Mouse (Mus musculus): Measurements from ENCODE around the gene Chchd6. TPM values are rescaled to one million over a fixed set of nuclear protein-coding genes. Genes with fewer than 3 reads are reported as not detected.

Chchd6 gene
- total RNA-seq, 2 experiments from 2014 or later: 75.9 to 79.0 TPM

- intact Hi-C loops (cut with DNase I): no loop called here
- H3K27ac ChIP-seq: no peak overlapping the region
- no peak for DNase-seq (ENCODE audit: extremely low spot score in 1 of 2, low spot score in 2 of 2)
- no peak overlapping the region for H3K4me3 ChIP-seq
- TF ChIP-seq CTCF (IDR thresholded peaks at IDR 0.05): no peak
Measured at GRCm38 (mm10) chr6:89430749-89431148, 164.7 kb downstream of the Chchd6 start.

- H3K4me3 ChIP-seq: no peak overlapping the region
- no peak for DNase-seq (ENCODE audit: extremely low spot score in 1 of 2, low spot score in 2 of 2)
- H3K27ac ChIP-seq: no peak overlapping the region
- TF ChIP-seq CTCF (IDR thresholded peaks at IDR 0.05): no peak
- intact Hi-C loops (cut with DNase I): no loop called here
Measured at GRCm38 (mm10) chr6:89428661-89429375, 166.6 kb downstream of the Chchd6 start.

DNA sequence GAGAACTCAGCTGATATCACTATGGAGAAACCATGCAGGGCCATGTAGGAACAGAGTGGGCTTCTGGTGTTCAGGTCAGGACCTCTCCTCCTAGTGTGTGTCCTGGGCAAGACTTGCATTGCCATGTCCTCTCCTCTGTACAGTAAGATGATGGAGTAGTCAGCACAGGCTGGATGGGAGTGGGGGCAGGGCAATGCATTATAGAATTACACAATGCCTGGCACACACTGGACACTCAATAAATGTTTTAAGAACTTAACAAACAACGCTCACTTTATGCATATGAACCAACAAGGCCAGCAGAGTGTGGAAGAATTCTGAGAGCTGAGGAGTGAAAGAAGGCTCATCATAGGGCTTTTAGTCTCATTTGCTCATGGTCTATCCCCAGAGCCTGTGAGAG lies 171.0 kb downstream of the Chchd6 start:
- intact Hi-C loops (cut with DNase I): no loop called here
- Histone ChIP-seq H3K27ac (no peak overlapping the region), H3K4me3 (no peak overlapping the region)
- TF ChIP-seq CTCF (IDR thresholded peaks at IDR 0.05): no peak
- DNase-seq (ENCODE audit: extremely low spot score in 1 of 2, low spot score in 2 of 2): no peak

DNA sequence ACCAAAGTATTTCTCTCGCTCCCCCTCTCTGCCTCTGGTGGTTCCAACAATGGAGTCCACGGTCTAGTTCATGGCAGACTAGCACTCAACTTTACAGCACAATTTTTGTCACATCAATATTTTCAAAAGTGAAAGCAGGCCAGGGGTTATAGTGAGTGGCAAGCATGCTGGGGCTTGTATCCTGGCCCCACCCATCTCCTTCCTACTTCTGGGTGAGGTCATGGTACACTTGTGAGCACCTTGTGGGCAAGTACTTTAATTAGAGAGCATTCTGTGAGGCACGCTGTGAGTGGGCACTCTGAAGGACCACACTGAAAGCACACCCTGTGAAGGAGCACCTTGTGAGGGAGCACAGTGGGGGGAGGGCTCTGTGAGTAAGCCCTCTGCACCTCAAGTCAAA lies 172.8 kb downstream of the Chchd6 start:
- no peak for DNase-seq (ENCODE audit: extremely low spot score in 1 of 2, low spot score in 2 of 2)
- intact Hi-C loops (cut with DNase I): no loop called here
- no peak for TF ChIP-seq CTCF (IDR thresholded peaks at IDR 0.05)
- Histone ChIP-seq H3K27ac (no peak overlapping the region), H3K4me3 (no peak overlapping the region)

DNA sequence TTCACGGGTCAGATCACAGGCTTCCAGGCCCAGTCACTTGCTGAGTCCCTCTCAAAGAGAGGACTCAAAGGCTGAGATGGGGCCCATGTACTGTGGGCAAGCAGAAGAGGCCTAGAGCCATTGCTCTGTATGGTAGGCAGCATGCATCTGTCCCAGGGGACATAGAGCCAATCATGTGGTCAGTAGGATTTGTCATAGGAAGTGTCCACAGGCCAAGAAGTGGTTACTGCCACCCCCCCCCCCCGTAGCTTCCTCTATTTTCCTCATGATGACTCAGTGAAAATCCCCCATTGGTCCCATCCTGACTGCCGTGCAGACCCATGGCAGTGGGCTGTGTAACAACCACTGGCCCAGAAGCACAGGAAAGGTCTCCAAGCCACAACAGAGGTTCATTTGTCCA lies 173.5 kb downstream of the Chchd6 start:
- Histone ChIP-seq H3K27ac (no peak overlapping the region), H3K4me3 (no peak overlapping the region)
- DNase-seq (ENCODE audit: extremely low spot score in 1 of 2, low spot score in 2 of 2): no peak
- no peak for TF ChIP-seq CTCF (IDR thresholded peaks at IDR 0.05)
- intact Hi-C loops (cut with DNase I): no loop called here

GRCm38 (mm10) chr6:89421503-89421902 lies 173.9 kb downstream of the Chchd6 start:
- TF ChIP-seq CTCF (IDR thresholded peaks at IDR 0.05): no peak
- intact Hi-C loops (cut with DNase I): no loop called here
- H3K27ac ChIP-seq: no peak overlapping the region
- no peak overlapping the region for H3K4me3 ChIP-seq
- DNase-seq (ENCODE audit: extremely low spot score in 1 of 2, low spot score in 2 of 2): no peak

- Histone ChIP-seq H3K4me3 (no peak overlapping the region), H3K27ac (no peak overlapping the region)
- intact Hi-C loops (cut with DNase I): no loop called here
- no peak for DNase-seq (ENCODE audit: extremely low spot score in 1 of 2, low spot score in 2 of 2)
- no peak for TF ChIP-seq CTCF (IDR thresholded peaks at IDR 0.05)
Measured at GRCm38 (mm10) chr6:89420756-89421155, 174.7 kb downstream of the Chchd6 start.

DNA sequence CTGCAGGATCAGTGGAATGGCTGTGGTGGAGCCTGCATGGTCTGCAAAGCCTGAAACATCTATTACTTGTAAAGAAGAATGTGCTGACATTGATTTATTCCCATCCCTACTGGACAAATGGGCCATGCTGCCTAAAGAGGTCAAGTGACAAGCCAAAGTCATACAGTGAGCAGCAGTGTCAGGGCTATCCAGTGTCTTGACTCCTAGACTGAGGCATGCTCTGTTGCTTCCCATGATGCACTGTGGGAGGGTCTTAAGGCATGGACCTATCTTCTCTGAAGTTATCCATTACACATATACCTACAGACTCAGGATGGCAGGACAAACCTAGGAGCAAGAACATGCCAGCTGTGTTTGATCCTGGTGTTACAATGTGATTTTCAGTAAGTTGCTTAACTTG lies 175.3 kb downstream of the Chchd6 start:
- no peak for TF ChIP-seq CTCF (IDR thresholded peaks at IDR 0.05)
- Histone ChIP-seq H3K4me3 (no peak overlapping the region), H3K27ac (no peak overlapping the region)
- intact Hi-C loops (cut with DNase I): no loop called here
- DNase-seq (ENCODE audit: extremely low spot score in 1 of 2, low spot score in 2 of 2): no peak

DNA sequence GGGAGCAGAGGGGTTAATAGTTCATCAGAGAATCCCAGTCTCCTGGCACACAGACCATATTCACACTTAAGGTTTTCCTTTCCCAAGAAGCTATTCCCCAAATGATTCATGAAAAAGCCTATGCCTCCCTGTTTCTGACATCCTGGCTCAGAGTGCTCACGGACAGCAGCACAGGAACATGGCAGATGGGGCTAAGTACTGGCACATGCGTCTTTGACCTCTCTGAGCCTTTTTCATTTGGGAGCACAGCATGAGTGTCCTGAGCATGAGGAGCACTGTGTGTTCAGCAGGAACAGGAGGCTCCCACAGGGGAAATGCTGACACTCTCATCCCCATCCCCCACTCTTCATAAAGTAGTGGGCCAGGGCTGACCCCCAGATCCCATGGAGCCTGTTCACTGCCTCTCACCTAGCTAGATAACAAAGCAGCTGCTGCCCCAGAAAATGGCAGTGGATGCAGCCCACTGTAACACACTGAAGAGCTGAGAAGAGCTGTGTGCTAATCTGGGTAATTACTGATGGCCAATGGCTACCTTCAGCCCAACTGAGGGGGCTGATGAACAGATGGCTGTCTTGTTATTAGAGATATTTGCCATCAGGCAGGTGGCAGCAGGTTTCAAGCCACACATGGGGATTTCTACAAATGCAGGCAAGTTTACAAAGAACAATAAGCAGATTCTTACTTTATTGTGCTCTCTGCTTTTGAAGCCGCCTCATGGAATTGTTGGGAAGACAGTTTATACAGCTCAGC lies 176.2 kb downstream of the Chchd6 start:
- H3K27ac ChIP-seq: no peak overlapping the region

DNA sequence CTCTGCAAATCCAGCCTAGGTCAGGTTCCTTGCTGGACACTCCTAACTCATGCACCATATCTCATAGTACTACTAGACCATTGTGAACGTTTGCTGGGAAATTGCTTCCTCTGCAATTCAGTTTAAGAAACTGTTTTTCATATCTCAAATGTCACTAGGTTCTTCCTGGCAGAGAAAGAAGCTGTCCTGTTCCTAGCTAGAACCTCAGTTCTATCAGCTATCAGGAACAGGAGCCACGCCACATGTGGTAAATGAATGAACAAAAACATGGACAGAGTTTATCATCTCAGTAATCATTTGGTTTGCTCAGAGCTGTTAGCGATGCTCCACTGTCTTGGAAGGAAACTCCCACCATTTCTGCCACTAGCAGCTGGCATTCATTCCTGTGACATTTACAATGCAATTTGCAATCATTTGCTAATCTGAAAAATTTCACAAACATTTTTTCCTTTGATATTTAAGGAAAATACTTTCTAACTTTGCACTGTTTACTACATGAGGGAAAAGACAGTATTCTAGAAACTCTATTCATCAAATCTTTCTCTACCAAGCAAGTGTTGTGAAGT lies 179.3 kb downstream of the Chchd6 start:
- Histone ChIP-seq H3K4me3 (no peak overlapping the region), H3K27ac (no peak overlapping the region)
- intact Hi-C loops (cut with DNase I): no loop called here
- DNase-seq (ENCODE audit: extremely low spot score in 1 of 2, low spot score in 2 of 2): no peak
- TF ChIP-seq CTCF (IDR thresholded peaks at IDR 0.05): no peak

More for the DNA sequence above, 176.2 kb downstream of the Chchd6 start:
- TF ChIP-seq CTCF (IDR thresholded peaks at IDR 0.05): no peak
- DNase-seq (ENCODE audit: extremely low spot score in 1 of 2, low spot score in 2 of 2): no peak
- intact Hi-C loops (cut with DNase I): no loop called here
- H3K4me3 ChIP-seq: no peak overlapping the region

GRCm38 (mm10) chr6:89415091-89415490 lies 180.4 kb downstream of the Chchd6 start:
- Histone ChIP-seq H3K4me3 (no peak overlapping the region), H3K27ac (no peak overlapping the region)
- no peak for TF ChIP-seq CTCF (IDR thresholded peaks at IDR 0.05)
- no peak for DNase-seq (ENCODE audit: extremely low spot score in 1 of 2, low spot score in 2 of 2)
- intact Hi-C loops (cut with DNase I): no loop called here

GRCm38 (mm10) chr6:89414126-89414525 lies 181.3 kb downstream of the Chchd6 start:
- no peak overlapping the region for H3K4me3 ChIP-seq
- intact Hi-C loops (cut with DNase I): no loop called here

More at GRCm38 (mm10) chr6:89414126-89414525, 181.3 kb downstream of the Chchd6 start:
- no peak overlapping the region for H3K27ac ChIP-seq
- DNase-seq (ENCODE audit: extremely low spot score in 1 of 2, low spot score in 2 of 2): no peak
- TF ChIP-seq CTCF (IDR thresholded peaks at IDR 0.05): no peak

Measured in left cerebral cortex, adult 2 months (tissue).